Mouse (Mus musculus): ENCODE results near the gene Ehf.

- TF ChIP-seq CTCF (IDR thresholded peaks at IDR 0.05; ENCODE audit: borderline replicate concordance, insufficient read depth, low read depth, low read length) (no peak), POLR2A (IDR thresholded peaks at IDR 0.05; ENCODE audit: borderline replicate concordance, insufficient read depth, low read length) (no peak)
Measured at GRCm38 (mm10) chr2:103298711-103299463, 4.2 kb downstream of the Ehf start.

Measured in cerebellum, adult 2 months (tissue).